Mouse (Mus musculus) c-Kit-positive CD71-positive TER-119-negative erythroid progenitor cells, embryonic 14.5 days (primary cell): ENCODE measurements around the gene Inf2.

Source experiments
- DNase-seq: peaks from one replicate; pipeline ENCODE4 v3.0.0-alpha.2; 2013; ENCODE audit warnings: low read depth

Gene Inf2

GRCm38 (mm10) chr12:112571064-112571463, 17.5 kb upstream of the Inf2 start:
- no peak for DNase-seq

GRCm38 (mm10) chr12:112575274-112575986, 13.2 kb upstream of the Inf2 start:
- no peak for DNase-seq

GRCm38 (mm10) chr12:112576341-112576740, 12.2 kb upstream of the Inf2 start:
- no peak for DNase-seq

- DNase-seq = no peak
These were observed 11.8 kb upstream of the Inf2 start for GRCm38 (mm10) chr12:112576749-112577148.

- DNase-seq = no peak
These were observed 10.1 kb upstream of the Inf2 start for GRCm38 (mm10) chr12:112578296-112579090.

GRCm38 (mm10) chr12:112579430-112579829, 9.2 kb upstream of the Inf2 start:
- DNase-seq = no peak

- DNase-seq = no peak
These were observed 8.7 kb upstream of the Inf2 start for GRCm38 (mm10) chr12:112579926-112580325.

- DNase-seq = no peak
These were observed 7.5 kb upstream of the Inf2 start for GRCm38 (mm10) chr12:112581113-112581512.

GRCm38 (mm10) chr12:112584954-112585353, 3.6 kb upstream of the Inf2 start:
- no peak for DNase-seq

- no peak for DNase-seq
These were observed 2.6 kb upstream of the Inf2 start for GRCm38 (mm10) chr12:112585924-112586538.

- DNase-seq = no peak
These were observed 1.2 kb upstream of the Inf2 start for GRCm38 (mm10) chr12:112587125-112588124.

GRCm38 (mm10) chr12:112589491-112590191, 1.1 kb downstream of the Inf2 start:
- DNase-seq = no peak

- no peak for DNase-seq
These were observed 2.1 kb downstream of the Inf2 start for GRCm38 (mm10) chr12:112590566-112591239.

- DNase-seq = no peak
These were observed 2.7 kb downstream of the Inf2 start for GRCm38 (mm10) chr12:112591240-112591639.

- DNase-seq = no peak
These were observed 3.1 kb downstream of the Inf2 start for GRCm38 (mm10) chr12:112591730-112592129.

GRCm38 (mm10) chr12:112592985-112593734, 4.6 kb downstream of the Inf2 start:
- no peak for DNase-seq

GRCm38 (mm10) chr12:112593951-112594915, 5.6 kb downstream of the Inf2 start:
- no peak for DNase-seq

GRCm38 (mm10) chr12:112594989-112595388, 6.4 kb downstream of the Inf2 start:
- DNase-seq = no peak

GRCm38 (mm10) chr12:112595626-112596025, 7.0 kb downstream of the Inf2 start:
- no peak for DNase-seq
